Mouse (Mus musculus): Measurements from ENCODE around the gene Gm20388. TPM values are rescaled to one million over a fixed set of nuclear protein-coding genes. Genes with fewer than 3 reads are reported as not detected.
A peak's percentile ranks its signal among the peaks of the same experiment; 100 is the strongest.

Gene Gm20388
- polyA plus RNA-seq, 1 experiment from 2014 or later = 1.7 TPM

DNA sequence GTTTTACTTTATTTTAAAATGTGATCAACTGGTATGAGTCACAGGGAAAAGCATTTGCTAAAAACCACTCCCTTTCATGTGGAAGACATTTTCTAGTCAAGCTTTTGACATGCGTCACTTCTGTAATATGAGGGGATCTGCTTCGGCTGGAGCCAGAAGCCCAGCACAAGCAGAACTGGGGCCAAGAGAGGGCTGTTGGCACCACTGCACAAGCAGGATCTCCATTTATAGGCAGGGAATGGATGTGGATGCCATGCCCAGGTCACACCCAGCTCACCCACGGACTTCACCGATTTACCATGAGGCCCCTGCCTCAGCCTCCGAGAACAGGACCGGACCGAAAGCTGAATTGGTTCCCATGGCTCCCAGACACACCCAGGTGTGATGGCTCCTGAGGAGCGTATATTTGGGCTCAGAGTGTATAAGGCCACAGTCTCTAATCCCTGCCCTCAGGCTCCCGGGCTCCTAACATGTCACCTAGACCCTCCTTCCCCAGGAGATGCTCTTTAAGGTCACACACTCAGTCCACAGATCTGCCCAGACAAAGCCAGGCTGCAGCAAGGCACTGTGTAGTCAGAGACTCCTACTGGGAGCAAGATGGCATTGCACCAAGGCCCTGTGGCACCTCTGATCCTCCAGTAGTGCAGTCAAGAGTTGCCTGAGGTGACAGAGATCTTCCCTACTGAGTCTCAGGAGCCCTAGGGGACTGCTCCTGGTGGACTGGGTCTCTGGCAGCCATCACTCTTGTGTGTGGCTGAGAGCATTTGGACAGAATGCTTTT is 4380.5 kb downstream of the Gm20388 start:
- Histone ChIP-seq H3K9me3 (no peaks in the 10 kb centered on the region), H3K4me1 (replicated peaks) (peaks cover 55% of the 10 kb centered on the region), H3K27me3 (ENCODE audit: insufficient read depth, poor library complexity, severe bottlenecking) (no peaks in the 10 kb centered on the region), H3K36me3 (peaks cover 11% of the 10 kb centered on the region), H3K4me3 (no peak overlapping the region), H3K27ac (peak overlapping the region; percentile 19)
- WGBS = 92% methylated on average over 9 of the region's 9 CpGs
- DNase-seq (ENCODE audit: low spot score) = no peak

DNA sequence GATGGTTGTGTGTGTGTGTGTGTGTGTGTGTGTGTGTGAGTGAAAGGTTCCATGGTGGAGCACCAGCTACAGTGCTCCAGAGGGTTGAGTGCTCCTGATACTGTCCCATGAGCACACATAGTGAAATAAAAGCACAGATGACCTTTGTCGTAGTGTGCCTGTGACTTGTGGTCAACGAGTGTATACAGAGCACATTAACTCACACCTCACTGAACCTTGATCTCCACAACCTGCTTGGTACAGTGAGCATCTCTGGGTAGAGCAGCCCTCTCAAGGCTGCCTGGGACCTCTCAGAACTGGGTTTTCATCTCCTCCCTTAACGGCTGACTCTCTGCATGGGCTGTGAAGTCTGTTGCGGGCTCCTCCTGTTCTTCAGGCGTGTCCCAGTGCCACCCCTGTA is 4381.1 kb downstream of the Gm20388 start:
- no peak for DNase-seq (ENCODE audit: low spot score)
- Histone ChIP-seq H3K4me1 (replicated peaks) (peaks cover 49% of the 10 kb centered on the region), H3K27me3 (ENCODE audit: insufficient read depth, poor library complexity, severe bottlenecking) (no peaks in the 10 kb centered on the region), H3K36me3 (peaks cover 17% of the 10 kb centered on the region), H3K4me3 (no peak overlapping the region), H3K9me3 (no peaks in the 10 kb centered on the region), H3K27ac (peak overlapping the region; percentile 19; the same call in 1 of the 2 replicates)
- WGBS = 93% methylated on average over 5 of the region's 5 CpGs

DNA sequence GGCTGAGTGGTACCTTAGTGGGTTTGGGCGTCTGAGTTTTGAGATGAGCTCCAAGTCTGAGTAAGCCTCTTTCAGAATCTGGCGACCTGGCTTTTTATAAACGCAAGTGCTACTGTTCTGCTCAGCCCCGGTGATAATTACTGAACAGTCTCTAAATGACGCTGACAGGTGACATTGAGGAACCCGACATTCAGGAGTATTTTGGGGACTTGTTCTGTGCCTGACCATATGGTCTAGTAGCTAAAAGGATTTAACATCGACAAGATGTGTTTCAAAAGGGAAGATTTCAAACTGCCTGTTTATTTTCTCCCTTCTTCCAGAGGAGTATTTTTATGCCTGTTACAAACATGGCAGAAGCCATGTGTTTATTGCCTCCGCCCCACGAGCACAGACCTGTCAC is 4382.3 kb downstream of the Gm20388 start:
- 92% methylated on average over 9 of the region's 9 CpGs for WGBS

DNA sequence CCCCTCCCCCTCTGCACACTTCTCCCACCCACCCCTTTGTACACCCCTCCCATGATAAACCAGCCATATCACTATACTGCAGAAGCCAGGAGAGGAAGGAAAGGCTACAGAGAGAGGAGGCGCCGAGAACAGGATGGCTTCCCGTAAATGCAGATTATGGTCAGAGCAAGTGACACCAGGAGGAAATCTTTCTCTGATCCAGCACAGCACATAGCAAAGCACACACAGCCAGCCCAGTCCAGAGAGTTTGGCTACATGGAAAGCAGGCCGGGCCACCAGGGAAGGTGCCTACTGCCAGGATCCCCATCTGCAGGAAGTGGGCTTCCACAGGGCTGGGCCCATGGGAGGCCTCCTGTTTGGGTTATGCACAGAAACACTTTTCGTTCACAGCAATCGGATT is 4383.8 kb downstream of the Gm20388 start:
- 80% methylated on average over 6 of the region's 6 CpGs for whole genome bisulfite sequencing
- H3K4me1 ChIP-seq (replicated peaks) = peaks cover 28% of the 10 kb centered on the region
- H3K36me3 ChIP-seq = peaks cover 28% of the 10 kb centered on the region
- no peak overlapping the region for H3K4me3 ChIP-seq
- DNase-seq (ENCODE audit: low spot score) = no peak
- H3K9me3 ChIP-seq = no peaks in the 10 kb centered on the region
- peak overlapping the region; percentile 76; the same call in 1 of the 2 replicates for H3K27ac ChIP-seq
- no peaks in the 10 kb centered on the region for H3K27me3 ChIP-seq (ENCODE audit: insufficient read depth, poor library complexity, severe bottlenecking)

More for the DNA sequence above, 4382.3 kb downstream of the Gm20388 start:
- H3K27ac ChIP-seq = peak overlapping the region; percentile 76
- H3K4me3 ChIP-seq = no peak overlapping the region
- peaks cover 26% of the 10 kb centered on the region for H3K36me3 ChIP-seq
- no peaks in the 10 kb centered on the region for H3K27me3 ChIP-seq (ENCODE audit: insufficient read depth, poor library complexity, severe bottlenecking)
- DNase-seq (ENCODE audit: low spot score) = no peak
- H3K4me1 ChIP-seq (replicated peaks) = peaks cover 36% of the 10 kb centered on the region
- no peaks in the 10 kb centered on the region for H3K9me3 ChIP-seq

DNA sequence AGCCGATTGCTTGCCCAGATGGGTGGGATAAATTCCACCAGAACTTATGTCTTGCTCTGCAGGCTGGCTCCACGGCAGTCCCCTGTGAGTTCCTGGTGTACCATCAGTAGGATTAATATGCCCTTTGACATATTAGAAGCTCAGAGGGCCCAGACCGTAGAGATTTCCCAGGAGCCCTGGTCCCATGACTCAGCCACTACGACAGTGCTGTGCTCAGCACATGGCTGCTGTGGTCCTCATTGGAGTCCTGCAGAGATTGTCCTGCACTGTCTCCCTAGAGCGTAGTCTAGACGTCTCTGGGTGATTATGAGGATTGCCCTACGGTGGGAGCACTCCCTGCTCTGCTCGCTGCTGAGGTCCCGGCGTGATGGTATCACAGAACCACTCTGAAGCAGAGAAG is 4384.3 kb downstream of the Gm20388 start:
- Histone ChIP-seq H3K9me3 (no peaks in the 10 kb centered on the region), H3K27ac (peak overlapping the region; percentile 76), H3K27me3 (ENCODE audit: insufficient read depth, poor library complexity, severe bottlenecking) (no peaks in the 10 kb centered on the region), H3K36me3 (peaks cover 28% of the 10 kb centered on the region), H3K4me1 (replicated peaks) (peaks cover 28% of the 10 kb centered on the region), H3K4me3 (no peak overlapping the region)
- WGBS = 84% methylated on average over 10 of the region's 10 CpGs
- DNase-seq (ENCODE audit: low spot score) = no peak

DNA sequence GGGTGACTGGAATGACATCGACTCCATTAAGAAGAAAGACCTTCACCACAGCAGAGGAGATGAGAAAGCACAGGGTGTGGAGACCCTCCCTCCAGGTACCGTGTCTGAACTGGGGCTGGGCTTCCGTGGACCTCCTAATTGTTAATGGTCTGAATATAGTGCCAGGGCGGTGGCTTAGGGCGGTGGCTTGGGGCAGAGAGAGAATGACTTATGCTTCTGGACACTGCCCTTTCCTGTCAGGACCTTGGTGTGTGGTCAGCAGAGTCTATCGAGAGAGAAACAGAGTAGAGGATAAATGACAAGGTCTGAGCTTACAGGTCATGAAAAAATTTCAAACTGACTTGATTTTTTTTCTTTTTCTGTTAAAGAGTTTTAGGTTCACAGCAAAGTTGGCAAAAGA is 4384.7 kb downstream of the Gm20388 start:
- peaks cover 28% of the 10 kb centered on the region for H3K36me3 ChIP-seq
- peaks cover 28% of the 10 kb centered on the region for H3K4me1 ChIP-seq (replicated peaks)
- 88% methylated on average over 6 of the region's 6 CpGs for WGBS
- no peaks in the 10 kb centered on the region for H3K27me3 ChIP-seq (ENCODE audit: insufficient read depth, poor library complexity, severe bottlenecking)
- DNase-seq (ENCODE audit: low spot score) = no peak
- no peak overlapping the region for H3K4me3 ChIP-seq
- H3K9me3 ChIP-seq = no peaks in the 10 kb centered on the region
- peak overlapping the region; percentile 76 for H3K27ac ChIP-seq

DNA sequence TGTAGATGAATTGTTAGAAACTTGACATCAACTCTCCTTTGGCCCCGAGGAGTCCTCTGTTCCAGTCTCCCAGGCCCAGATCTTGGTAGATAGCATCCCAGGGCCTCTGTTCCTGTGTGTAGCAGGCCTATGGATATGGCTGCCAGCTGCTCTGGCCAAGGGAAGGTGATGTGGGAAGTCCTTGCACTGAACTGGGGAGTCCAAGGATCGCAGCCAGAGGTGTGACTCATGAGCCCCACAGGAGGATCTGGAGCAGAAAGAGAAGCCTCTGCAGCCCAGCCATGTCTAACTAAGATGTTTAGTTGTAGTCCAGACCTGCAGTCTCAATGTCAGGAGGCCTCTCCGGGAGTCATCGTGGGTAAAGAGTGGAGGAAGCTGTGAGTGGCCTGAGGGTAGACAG is 4390.9 kb downstream of the Gm20388 start:
- Histone ChIP-seq H3K9me3 (no peaks in the 10 kb centered on the region), H3K36me3 (peaks cover 51% of the 10 kb centered on the region), H3K4me3 (no peak overlapping the region), H3K27ac (peak overlapping the region; percentile 35; the same call in 1 of the 2 replicates), H3K27me3 (ENCODE audit: insufficient read depth, poor library complexity, severe bottlenecking) (no peaks in the 10 kb centered on the region), H3K4me1 (replicated peaks) (peaks cover 26% of the 10 kb centered on the region)
- 95% methylated on average over 4 of the region's 4 CpGs for WGBS
- DNase-seq (ENCODE audit: low spot score) = no peak

DNA sequence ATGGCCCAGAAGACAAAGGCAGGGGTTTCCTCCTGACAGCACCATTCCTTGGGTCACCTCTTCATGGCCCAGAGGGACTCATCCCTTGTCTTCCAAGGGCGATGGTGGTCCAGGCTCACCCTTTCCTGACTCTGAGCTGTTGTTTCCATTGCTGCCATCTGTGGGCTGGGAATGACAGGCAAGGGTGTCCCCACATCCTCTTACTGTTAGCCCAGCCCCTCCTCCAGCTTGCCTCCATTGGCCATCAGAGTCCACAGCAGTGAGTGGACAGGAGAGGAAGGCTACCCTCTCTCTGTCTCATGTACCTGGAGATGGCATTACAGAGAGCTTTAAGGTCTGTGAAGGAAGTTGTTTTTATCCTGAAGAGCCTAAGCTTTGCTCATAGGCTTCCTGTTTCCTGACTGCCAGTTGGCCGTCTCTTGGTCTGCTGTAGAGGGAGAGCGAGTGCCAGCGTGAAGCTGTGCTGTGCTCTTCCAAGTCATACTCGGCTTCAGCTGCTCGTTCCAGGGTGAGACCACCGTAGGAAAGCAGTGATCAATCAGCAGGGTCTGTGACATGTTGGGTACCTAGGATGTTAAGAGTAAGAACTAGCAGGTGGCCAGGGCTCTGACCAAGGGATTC is 4391.4 kb downstream of the Gm20388 start:
- H3K9me3 ChIP-seq = no peaks in the 10 kb centered on the region
- H3K4me3 ChIP-seq = no peak overlapping the region
- H3K27ac ChIP-seq = peak overlapping the region; percentile 66; the same call in 1 of the 2 replicates
- peaks cover 31% of the 10 kb centered on the region for H3K4me1 ChIP-seq (replicated peaks)
- WGBS = 90% methylated on average over 7 of the region's 7 CpGs
- no peaks in the 10 kb centered on the region for H3K27me3 ChIP-seq (ENCODE audit: insufficient read depth, poor library complexity, severe bottlenecking)
- peaks cover 51% of the 10 kb centered on the region for H3K36me3 ChIP-seq
- DNase-seq (ENCODE audit: low spot score) = no peak

DNA sequence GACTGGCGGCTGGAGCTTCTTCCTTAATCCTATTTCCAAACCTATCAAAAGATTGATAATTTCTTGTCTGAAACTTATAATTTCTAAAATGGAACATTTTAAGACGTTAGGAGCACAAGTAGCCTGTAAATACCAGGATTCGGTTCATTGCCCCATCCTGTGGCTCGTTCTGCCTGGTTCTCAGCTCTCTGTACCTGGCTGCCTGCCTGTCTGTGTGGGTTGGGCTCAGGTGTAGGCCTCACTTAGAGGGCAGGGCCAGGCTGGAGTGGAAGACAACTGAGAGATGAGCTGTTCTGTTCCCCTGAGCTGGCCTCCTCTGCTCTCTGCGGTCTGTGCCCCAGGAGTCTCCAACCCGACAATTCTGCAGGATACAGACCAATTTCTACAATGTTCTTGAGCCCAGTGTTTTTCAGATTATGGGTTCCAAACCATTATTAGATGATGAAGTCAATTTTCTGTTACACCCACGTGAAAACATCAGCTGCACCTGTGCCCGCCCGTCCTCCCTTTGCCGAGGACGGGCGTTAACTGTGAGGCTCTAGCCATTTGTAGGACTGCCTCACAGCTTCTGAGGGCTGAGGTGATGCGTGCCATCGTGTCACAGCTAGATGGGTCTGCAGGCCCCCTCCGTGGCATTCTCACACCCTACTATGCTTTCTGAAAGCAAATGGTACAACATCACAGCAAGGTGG is 4392.7 kb downstream of the Gm20388 start:
- H3K36me3 ChIP-seq = peaks cover 56% of the 10 kb centered on the region
- no peak for DNase-seq (ENCODE audit: low spot score)
- H3K4me1 ChIP-seq (replicated peaks) = peaks cover 33% of the 10 kb centered on the region
- 89% methylated on average over 15 of the region's 15 CpGs for WGBS
- no peak overlapping the region for H3K4me3 ChIP-seq
- no peaks in the 10 kb centered on the region for H3K9me3 ChIP-seq
- H3K27me3 ChIP-seq (ENCODE audit: insufficient read depth, poor library complexity, severe bottlenecking) = no peaks in the 10 kb centered on the region
- H3K27ac ChIP-seq = peak overlapping the region; percentile 50; the same call in 1 of the 2 replicates

DNA sequence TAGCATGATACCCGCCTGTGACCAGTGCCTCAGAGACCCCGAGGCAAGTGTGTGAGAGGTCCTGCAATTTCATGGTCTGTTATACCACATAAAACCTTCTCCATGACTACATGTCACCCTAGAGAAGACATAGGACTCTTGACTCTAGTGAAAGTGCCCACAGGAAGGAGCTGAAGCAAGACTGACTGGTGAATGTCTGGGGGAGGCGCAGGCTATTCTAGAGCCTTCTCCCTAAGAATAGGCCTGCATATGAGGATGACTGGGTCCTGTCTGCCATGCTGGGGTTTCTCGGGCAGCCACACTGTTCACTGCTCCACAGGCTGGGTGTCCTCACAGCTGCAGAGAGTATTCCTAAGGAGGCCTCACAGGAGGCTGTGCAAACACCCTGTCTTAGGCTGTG is 4393.5 kb downstream of the Gm20388 start:
- H3K27me3 ChIP-seq (ENCODE audit: insufficient read depth, poor library complexity, severe bottlenecking) = no peaks in the 10 kb centered on the region
- DNase-seq (ENCODE audit: low spot score) = no peak
- H3K36me3 ChIP-seq = peaks cover 60% of the 10 kb centered on the region
- H3K4me1 ChIP-seq (replicated peaks) = peaks cover 34% of the 10 kb centered on the region
- no peaks in the 10 kb centered on the region for H3K9me3 ChIP-seq
- no peak overlapping the region for H3K4me3 ChIP-seq
- H3K27ac ChIP-seq = peak overlapping the region; percentile 46; the same call in 1 of the 2 replicates
- whole genome bisulfite sequencing = 69% methylated on average over 4 of the region's 4 CpGs

DNA sequence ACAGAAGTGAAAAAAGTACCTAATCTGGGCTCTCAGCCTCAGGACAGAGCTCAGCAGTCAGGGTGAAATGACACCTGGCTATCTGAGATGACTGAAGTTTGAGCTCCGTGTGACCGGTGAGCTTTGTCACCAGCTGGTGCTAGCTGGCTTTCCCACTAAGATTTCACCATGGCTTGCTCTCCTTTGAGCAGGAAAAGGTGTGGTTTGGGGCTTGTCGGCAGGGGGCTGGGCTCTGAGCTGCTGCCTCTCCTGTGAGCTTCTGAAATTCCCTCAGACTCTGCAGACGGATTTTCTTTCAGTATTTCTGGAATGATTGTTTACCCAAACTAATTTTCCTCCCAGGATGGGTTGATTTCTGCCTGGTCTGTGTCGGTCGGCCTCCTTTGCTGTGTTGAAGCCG is 4395.9 kb downstream of the Gm20388 start:
- H3K36me3 ChIP-seq = peaks cover 73% of the 10 kb centered on the region
- WGBS = 66% methylated on average over 7 of the region's 7 CpGs
- no peaks in the 10 kb centered on the region for H3K27me3 ChIP-seq (ENCODE audit: insufficient read depth, poor library complexity, severe bottlenecking)
- H3K4me3 ChIP-seq = no peak overlapping the region
- H3K27ac ChIP-seq = 0 out of 2 replicates have a peak overlapping the region, but pooled peaks have one; percentile 24
- no peak for DNase-seq (ENCODE audit: low spot score)
- H3K4me1 ChIP-seq (replicated peaks) = peaks cover 56% of the 10 kb centered on the region
- no peaks in the 10 kb centered on the region for H3K9me3 ChIP-seq

DNA sequence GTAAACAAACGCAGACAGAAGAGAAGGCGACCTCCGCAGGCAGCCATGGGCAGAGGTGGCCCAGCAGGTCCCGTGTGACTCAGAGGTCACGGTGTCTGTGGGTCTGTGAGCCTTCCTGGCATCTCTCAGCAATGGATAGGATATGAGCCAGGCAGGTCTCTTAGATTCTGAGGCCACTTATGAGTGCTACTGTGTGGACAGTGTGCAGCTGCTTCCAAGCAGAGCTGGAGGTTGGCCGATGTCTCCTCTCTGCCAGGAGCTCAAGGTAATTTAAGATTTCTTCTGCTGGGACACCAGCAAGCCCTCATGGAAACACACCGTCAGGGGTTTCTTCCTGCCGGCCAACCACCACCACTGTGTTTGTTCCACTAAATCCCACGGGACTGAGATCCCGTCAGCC is 4397.1 kb downstream of the Gm20388 start:
- H3K36me3 ChIP-seq = peaks cover 79% of the 10 kb centered on the region
- whole genome bisulfite sequencing = 92% methylated on average over 10 of the region's 10 CpGs

DNA sequence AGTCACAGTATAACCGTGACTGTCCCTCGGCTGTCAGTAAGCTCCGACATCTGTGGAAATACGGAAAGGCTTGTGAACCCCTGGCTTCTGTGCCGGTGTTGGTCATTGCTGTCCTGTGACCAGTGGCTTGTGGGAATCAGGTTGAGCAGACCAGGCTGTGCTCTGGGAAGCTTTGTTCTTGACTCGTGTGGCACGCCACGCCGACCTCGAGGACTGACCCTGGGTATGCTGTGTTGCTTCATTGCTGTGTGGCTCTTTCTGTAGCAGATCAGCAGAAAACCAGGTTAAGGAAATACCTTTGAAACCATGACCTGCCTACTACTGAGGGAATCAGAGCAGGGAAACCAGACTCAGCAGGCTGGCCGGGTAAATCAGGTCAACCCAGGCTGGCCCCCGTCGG is 4399.9 kb downstream of the Gm20388 start:
- Histone ChIP-seq H3K27me3 (ENCODE audit: insufficient read depth, poor library complexity, severe bottlenecking) (no peaks in the 10 kb centered on the region), H3K4me3 (no peak overlapping the region), H3K27ac (peak overlapping the region; percentile 56), H3K36me3 (peaks cover 68% of the 10 kb centered on the region), H3K4me1 (replicated peaks) (peaks cover 55% of the 10 kb centered on the region), H3K9me3 (no peaks in the 10 kb centered on the region)
- no peak for DNase-seq (ENCODE audit: low spot score)
- WGBS = 78% methylated on average over 13 of the region's 13 CpGs

More for the DNA sequence above, 4397.1 kb downstream of the Gm20388 start:
- DNase-seq (ENCODE audit: low spot score) = no peak
- no peak overlapping the region for H3K4me3 ChIP-seq
- no peaks in the 10 kb centered on the region for H3K27me3 ChIP-seq (ENCODE audit: insufficient read depth, poor library complexity, severe bottlenecking)
- no peak overlapping the region for H3K27ac ChIP-seq
- peaks cover 53% of the 10 kb centered on the region for H3K4me1 ChIP-seq (replicated peaks)
- no peaks in the 10 kb centered on the region for H3K9me3 ChIP-seq

Data from hindbrain, embryonic 10.5 days (tissue).